Mouse (Mus musculus): Measurements from ENCODE around the gene Fpgt. TPM values are rescaled to one million over a fixed set of nuclear protein-coding genes. Genes with fewer than 3 reads are reported as not detected.

Fpgt gene
- polyA plus RNA-seq (2012), result 0.02 and 0.37 TPM in 2 replicates

GRCm38 (mm10) chr3:155093116-155093956 is at the start of gene Fpgt, which contains the start of gene Lrriq3:
Gene Fpgt (minus strand): TSS chr3:155093403.
Gene Lrriq3 (plus strand): TSS chr3:155093434.

GRCm38 (mm10) chr3:155055231-155055916 is 37.8 kb downstream of the Fpgt start, which contains the start of gene Tnni3k:
Gene Tnni3k (minus strand): TSS chr3:155055407.

Other genes with a start within 250 kb of the Fpgt start
- not detected in 2 replicates for gene Tnni3k, start 38.0 kb downstream of the Fpgt start, polyA plus RNA-seq (2012)
- gene Lrriq3, start within 50 bp of the Fpgt start, polyA plus RNA-seq (2012), result 0.10 and 0.13 TPM in 2 replicates

Measured in megakaryocyte-erythroid progenitor cell, adult 5 weeks (primary cell).